Mouse (Mus musculus) gastrocnemius, postnatal 14 days (tissue): ENCODE data around the gene Inpp4b. TPM values are rescaled to one million over a fixed set of nuclear protein-coding genes. Genes with fewer than 3 reads are reported as not detected.
A peak's percentile ranks its signal among the peaks of the same experiment; 100 is the strongest.
"Not testable (repeated sequence)": the region's sequence is repeated elsewhere in the genome, so short reads cannot be mapped to it uniquely, and the experiment has no call there.

Experiments used
- DNase-seq: peaks from one replicate; pipeline ENCODE4 v3.0.0; 2021; ENCODE audit warnings: mixed read lengths
- intact Hi-C: fragments of 180-260 bp; cut with DNase I; formaldehyde crosslinking; loops from one replicate; pipeline ENCODE4 v1.15.1; 2025; ENCODE audit warnings: low total_unique reads
- total RNA-seq, 2 experiments: library from RNA; stranded (reverse); gene quantifications; 2 replicates each; pipeline ENCODE4 v1.2.3; 2021

Inpp4b gene
- total RNA-seq, 2 experiments from 2014 or later = 13.2 to 16.5 TPM

- intact Hi-C loops = loop anchor here (10.0 kb wide), 1 partner anchor 464 kb away; the partner anchor contains the start of gene Inpp4b
- DNase-seq = no peak
Observed at GRCm38 (mm10) chr8:81808406-81808805, 466.1 kb downstream of the Inpp4b start.

GRCm38 (mm10) chr8:81809414-81809813 lies 467.1 kb downstream of the Inpp4b start:
- intact Hi-C loops = loop anchor here (10.0 kb wide), 1 partner anchor 465 kb away; the partner anchor contains the start of gene Inpp4b

GRCm38 (mm10) chr8:81812051-81812751 lies 469.8 kb downstream of the Inpp4b start:
- peak; percentile 8 for DNase-seq
- intact Hi-C loops = no loop called here

More at GRCm38 (mm10) chr8:81809414-81809813, 467.1 kb downstream of the Inpp4b start:
- DNase-seq = not testable (repeated sequence)

- DNase-seq = no peak
- intact Hi-C loops = no loop called here
Observed at GRCm38 (mm10) chr8:81814742-81815141, 472.4 kb downstream of the Inpp4b start.

- no peak for DNase-seq
- intact Hi-C loops = no loop called here
Observed at GRCm38 (mm10) chr8:81815551-81815950, 473.2 kb downstream of the Inpp4b start.

GRCm38 (mm10) chr8:81823121-81823520 lies 480.8 kb downstream of the Inpp4b start:
- intact Hi-C loops = no loop called here
- DNase-seq = no peak

GRCm38 (mm10) chr8:81824975-81825374 lies 482.6 kb downstream of the Inpp4b start:
- DNase-seq = no peak
- intact Hi-C loops = no loop called here

GRCm38 (mm10) chr8:81826406-81826805 lies 484.1 kb downstream of the Inpp4b start:
- intact Hi-C loops = no loop called here
- DNase-seq = no peak

- DNase-seq = no peak
- intact Hi-C loops = no loop called here
Observed at GRCm38 (mm10) chr8:81827306-81827913, 485.1 kb downstream of the Inpp4b start.

GRCm38 (mm10) chr8:81831430-81831829 lies 489.1 kb downstream of the Inpp4b start:
- DNase-seq = no peak
- intact Hi-C loops = no loop called here

GRCm38 (mm10) chr8:81833852-81834251 lies 491.5 kb downstream of the Inpp4b start:
- intact Hi-C loops = no loop called here
- no peak for DNase-seq

- intact Hi-C loops = no loop called here
- no peak for DNase-seq
Observed at GRCm38 (mm10) chr8:81840512-81840911, 498.2 kb downstream of the Inpp4b start.

- intact Hi-C loops = no loop called here
- no peak for DNase-seq
Observed at GRCm38 (mm10) chr8:81844104-81844982, 502.0 kb downstream of the Inpp4b start.

- intact Hi-C loops = no loop called here
- no peak for DNase-seq
Observed at GRCm38 (mm10) chr8:81847929-81848328, 505.6 kb downstream of the Inpp4b start.

GRCm38 (mm10) chr8:81849976-81850375 lies 507.6 kb downstream of the Inpp4b start:
- no peak for DNase-seq
- intact Hi-C loops = no loop called here

- intact Hi-C loops = no loop called here
- DNase-seq = no peak
Observed at GRCm38 (mm10) chr8:81853184-81853583, 510.8 kb downstream of the Inpp4b start.

GRCm38 (mm10) chr8:81854543-81854942 lies 512.2 kb downstream of the Inpp4b start:
- intact Hi-C loops = no loop called here
- no peak for DNase-seq

GRCm38 (mm10) chr8:81855009-81855408 lies 512.7 kb downstream of the Inpp4b start:
- no peak for DNase-seq
- intact Hi-C loops = no loop called here

GRCm38 (mm10) chr8:81856120-81856519 lies 513.8 kb downstream of the Inpp4b start:
- intact Hi-C loops = no loop called here
- DNase-seq = no peak

GRCm38 (mm10) chr8:81856608-81857007 lies 514.3 kb downstream of the Inpp4b start:
- DNase-seq = no peak
- intact Hi-C loops = no loop called here
